Mouse (Mus musculus) embryonic fibroblast, embryonic 13.5 days (primary cell): ENCODE measurements at regions not wholly inside any gene's neighbourhood (a gene's known extent, or its start where the extent isn't known, plus 50 kb on each side); places are given as distances from the start of the nearest gene placed in this dataset.

ENCODE experiments used
- CTCF ChIP-seq: IDR thresholded peaks from 2 replicates; pipeline ENCODE4 v1.5.1; 2011; ENCODE audit warnings: mild to moderate bottlenecking, control low read depth, low read length, moderate library complexity, borderline replicate concordance; ENCODE audit not compliant: insufficient read depth
- POLR2A ChIP-seq: IDR thresholded peaks from 2 replicates; pipeline ENCODE4 v1.6.1; 2011; ENCODE audit warnings: low read depth, mild to moderate bottlenecking, control low read depth, low read length, moderate library complexity

- TF ChIP-seq CTCF (no peak), POLR2A (no peak)
Observed at GRCm38 (mm10) chr10:91685164-91686027, 504.3 kb upstream of the Tmpo start.
